Mouse (Mus musculus) frontal cortex, adult 2 months (tissue): ENCODE data around the gene Nploc4. TPM values are rescaled to one million over a fixed set of nuclear protein-coding genes. Genes with fewer than 3 reads are reported as not detected.

Experiments used
- DNase-seq, 2 experiments: peaks; one replicate each; pipeline ENCODE4 v3.0.0; 2022; ENCODE audit warnings: low spot score in 1 of 2; ENCODE audit errors: extremely low spot score in 1 of 2
- polyA plus RNA-seq: library from polyadenylated mRNA; depleted of rRNA; stranded (reverse); fragments of >200 nt; gene quantifications from 2 replicates; pipeline ENCODE4 v1.2.3, GENCODE M21; 2012

Nploc4 gene
- polyA plus RNA-seq, 1 experiment: 60.2 TPM

DNA sequence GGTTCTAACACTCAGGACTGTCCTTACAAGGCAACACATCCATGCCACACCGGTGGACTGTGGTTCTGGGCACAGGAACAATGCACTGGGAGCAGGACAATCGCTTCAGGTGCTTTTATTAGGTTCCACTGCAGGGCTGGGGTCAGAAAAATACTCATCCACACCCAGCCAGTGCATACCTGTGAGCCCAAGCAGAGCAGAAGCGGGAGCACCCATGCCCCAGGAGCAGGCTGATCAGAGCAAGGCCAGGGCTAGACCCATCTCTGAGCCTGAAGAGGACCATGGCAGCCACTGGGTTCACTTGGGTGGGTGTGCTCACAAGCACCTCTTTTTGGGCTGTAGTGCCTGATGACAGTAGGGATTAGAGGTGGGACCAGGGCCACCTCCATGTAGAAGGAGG lies 57.2 kb downstream of the Nploc4 start:
- DNase-seq: no peak

DNA sequence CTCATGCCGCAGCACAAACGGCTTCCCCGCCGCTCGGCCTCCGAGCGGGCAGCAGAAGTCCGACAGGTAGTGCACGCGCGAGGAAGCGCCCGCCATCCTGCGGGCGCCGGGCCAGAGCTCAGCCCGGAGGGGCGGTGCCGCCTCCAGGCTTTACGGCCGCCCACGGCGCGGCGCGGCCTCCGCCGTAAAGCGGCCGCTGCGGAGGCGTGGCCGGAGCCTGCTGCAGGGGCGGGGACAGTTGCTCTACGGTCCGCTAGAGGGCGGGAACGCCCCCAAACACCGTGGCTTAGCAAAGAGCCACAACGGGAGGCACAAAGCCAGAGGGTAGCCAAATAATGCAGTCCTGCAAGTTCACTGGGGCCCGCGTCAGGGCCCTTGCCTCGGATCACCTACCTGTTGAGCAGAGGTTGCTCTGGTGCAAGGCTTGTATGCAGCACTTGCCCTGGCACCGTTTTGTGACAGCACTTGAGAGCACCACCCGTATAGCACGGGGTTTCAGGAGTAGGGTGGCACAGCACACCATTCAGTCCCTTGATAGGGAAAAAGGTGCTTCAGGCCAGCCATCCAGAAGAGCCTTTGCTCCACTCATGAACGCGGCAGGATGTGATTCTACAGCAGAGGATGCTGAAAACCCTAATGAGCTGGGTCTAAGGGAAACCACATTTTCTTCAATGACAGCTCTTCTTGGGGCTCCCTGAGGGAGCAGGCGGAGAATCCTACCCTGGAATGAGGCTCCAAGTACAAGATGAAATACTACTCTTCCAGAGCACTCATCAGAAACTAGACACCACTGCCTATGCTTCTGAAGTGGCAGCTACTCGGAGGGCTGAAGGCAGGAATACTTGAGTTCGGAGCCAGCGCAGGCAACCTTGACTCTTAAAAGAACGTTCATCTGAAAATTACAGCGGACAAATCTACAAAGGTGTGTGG lies 58.6 kb downstream of the Nploc4 start, which contains the start of gene Faap100:
TSS of gene Faap100 (minus strand) at position 154 of the 930 bp plus-strand sequence.
- DNase-seq: peak; percentile 72 to 84

DNA sequence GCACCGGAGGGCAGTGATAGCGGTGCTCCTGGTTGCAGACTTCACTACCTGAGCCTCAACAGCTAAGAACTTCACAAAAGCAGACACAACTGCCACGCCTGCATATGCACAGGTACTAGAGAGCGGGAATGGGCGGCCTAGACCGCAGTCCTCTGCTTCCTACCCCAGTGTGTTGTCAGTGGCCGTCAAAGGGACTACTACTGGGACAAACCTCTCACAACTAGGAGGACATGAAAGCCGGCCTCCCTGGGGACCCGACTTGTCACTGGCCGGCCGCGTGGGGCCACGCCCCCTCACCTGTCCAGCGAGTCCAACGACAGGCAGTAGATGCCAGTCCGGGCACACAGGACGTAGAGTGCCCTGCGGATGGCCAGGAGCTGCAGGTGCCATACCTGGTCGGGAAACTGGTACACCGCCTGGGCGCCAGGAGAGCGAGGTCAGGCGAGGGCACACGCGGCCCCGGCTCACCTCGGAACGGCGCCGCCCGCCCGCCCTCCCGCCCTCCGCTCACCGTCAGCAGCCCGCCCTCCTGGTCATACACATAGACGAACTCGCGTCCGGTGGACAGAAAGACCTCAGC lies 59.4 kb downstream of the Nploc4 start:
- no peak for DNase-seq

DNA sequence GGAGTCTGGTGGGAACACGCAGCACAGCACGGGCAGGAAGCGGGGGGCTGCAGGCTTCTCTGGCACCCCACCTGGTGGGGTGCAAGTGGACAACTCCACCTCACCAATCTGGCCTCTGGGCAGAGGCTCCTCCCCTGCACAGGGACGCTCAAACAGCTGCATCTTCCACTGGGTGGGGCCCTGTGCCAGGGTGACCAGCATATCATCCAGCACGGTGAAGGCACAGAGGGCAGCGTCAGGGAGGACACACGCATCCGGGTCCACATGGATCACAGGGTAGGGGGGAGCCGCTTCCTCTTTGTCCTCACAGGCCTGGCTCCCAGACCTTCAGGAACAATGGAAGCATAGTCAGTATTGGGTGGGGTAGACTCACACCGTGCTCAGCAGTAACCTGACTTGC lies 60.2 kb downstream of the Nploc4 start:
- no peak for DNase-seq

DNA sequence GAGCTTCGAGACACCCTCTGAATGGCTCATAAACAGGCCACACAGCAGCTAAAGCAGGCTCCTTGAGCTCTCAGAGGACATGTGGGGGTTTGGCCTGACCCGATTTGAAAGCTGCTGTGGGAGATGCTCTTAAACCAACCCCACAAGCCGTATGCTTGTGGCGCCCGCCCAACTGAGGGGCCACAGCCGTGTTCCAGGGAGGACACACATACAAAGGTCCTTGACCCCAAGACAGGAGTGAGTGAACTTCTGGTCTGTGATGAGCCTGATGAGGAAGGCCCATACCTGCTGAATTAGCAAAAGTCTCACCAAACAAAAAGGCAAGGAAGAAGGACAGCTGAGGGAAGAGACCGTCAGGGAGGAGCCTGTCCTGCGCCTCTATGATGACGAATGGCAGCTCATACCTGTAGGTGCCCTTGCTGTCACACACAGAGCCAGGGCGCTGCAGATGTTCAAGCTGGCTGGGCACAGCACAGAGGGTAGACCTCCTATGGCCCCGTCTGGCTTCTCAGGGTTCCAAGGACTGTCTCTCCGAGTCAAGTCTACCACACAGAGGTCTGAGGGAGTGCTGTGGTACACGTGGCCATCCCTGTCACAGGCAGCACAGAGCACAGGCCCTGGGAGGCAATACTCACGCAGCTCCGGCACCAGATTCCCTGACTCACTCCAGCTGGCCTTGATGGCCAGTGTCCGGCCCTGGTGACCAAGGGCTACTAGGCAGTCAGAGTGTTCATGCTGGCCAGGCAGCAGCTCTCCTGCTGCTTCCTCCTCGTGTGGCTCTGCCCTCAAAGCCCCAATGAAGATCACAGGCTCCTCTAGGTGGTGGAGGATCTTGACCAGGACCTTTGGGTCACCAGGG lies 61.0 kb downstream of the Nploc4 start:
- no peak for DNase-seq

DNA sequence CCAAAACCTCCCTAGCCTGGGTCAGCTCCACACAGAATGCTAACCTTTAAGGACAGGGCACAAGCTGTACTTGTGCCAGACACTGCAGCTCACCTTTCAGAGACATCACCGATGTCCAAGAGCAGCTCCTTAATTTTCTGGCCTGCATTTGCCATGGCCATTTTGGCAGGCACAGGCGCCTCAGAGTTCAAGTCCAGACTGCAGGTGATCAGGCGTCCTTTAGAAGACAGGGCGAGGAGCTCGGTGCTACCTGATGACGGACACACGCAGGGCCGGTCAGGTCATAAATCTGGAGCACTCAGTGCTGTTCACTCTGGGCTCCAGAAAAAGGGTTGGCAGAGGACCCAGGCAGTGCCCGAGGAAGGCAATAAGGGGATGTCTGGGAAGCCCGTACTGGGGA lies 62.2 kb downstream of the Nploc4 start:
- no peak for DNase-seq

DNA sequence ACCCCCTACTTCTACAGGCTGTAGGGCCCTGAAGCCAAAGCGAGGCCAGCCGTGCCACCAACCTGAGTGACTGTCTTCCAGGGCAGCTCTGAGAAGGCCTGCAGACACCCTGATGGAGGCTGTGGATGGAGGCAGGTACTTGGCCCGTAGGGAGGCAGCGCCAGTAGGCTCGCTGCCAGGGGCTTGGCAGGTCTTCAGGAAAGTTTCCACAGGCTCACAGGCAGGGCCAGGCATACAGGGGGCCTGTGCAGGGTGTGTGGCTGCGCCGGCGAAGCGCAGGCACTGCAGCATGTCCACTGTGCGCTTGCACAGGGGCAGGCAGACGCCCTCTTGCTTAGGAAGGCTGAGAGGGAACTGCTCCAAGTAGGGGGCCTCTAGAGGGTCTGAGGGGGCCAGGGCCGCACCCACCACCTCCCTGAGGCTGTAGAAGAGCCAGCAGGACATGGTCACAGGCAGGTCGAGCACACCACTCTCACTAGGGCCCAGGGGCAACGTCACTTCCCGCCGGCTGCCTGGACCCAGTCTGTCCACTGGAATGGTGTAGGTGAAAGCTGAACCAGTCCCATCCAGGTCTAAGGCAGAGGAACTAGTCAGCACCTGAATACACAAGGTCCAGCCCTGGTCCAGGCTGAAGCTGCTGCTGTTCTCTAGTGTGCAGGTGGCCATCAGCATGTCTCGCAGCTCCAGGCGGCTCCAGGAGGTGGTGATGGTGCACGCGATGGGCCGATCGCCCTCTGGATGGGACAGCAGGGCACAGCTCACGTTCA lies 63.5 kb downstream of the Nploc4 start:
- DNase-seq: no peak

DNA sequence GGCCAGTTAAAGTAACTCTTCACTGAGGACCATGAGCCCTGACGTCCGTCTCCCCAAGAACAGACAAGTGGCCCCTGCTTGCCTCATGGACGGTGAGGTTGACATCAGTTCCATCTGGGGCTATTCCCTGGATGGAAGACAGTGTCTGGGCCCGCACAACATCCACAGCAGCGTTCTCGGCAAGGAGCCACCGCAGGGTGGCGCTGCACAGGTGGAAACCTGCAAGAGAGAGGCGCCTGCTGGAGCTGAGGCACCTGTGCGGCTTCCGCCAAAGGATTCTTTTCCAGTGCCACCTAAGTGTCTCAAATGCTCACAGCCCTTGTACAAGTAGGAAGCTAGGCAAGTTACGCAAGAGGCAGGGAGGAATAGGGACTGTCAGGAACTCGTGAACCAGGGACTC lies 64.5 kb downstream of the Nploc4 start:
- no peak for DNase-seq

DNA sequence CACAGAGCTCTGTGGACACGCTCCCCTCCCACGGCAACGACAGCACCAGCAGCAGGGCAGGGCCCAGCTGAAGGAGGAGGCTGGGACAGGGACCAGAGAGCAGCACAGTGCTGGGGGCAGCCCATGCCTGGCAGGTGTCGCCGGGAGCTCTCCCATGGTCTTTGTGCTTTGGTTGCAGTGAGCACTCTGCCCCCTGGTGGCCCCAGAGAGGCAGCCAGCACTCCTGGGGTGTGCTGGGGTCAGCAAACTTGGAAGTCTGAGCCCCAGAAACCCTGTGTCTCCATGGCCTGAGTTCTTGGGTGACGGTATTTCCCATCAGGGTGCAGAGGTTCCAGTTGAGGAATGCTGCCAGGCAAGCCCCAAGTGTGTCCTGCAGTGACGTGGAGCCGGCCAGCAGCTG lies 67.9 kb downstream of the Nploc4 start:
- DNase-seq: peak in 1 of 2 experiments; percentile 70

DNA sequence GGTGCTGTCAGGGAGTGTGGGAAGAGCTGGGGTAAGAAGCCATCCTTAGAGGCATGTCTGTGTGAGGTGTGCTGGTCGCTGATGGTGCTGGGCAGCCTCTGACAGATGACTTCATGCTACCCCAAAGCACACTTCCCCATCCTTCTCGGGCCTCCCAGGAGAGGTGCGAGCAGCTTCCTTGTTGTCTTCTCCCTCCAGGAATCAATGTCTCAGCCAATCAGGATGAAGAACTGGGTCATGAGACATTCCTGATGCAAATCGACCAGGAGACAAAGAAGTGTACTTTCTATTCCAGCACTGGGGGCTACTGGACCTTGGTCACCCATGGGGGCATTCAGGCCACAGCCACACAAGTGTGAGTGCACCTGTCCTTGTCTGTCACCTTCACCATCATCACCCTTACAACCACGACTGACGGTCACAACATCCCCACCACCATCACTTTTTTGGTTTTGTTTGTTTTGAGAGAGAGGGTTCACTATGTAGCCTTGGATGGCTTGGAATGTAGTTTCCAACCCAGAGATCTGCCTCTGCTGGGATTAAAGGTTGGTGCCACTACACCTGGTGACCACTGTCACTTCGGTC lies 71.0 kb downstream of the Nploc4 start:
- DNase-seq: no peak

DNA sequence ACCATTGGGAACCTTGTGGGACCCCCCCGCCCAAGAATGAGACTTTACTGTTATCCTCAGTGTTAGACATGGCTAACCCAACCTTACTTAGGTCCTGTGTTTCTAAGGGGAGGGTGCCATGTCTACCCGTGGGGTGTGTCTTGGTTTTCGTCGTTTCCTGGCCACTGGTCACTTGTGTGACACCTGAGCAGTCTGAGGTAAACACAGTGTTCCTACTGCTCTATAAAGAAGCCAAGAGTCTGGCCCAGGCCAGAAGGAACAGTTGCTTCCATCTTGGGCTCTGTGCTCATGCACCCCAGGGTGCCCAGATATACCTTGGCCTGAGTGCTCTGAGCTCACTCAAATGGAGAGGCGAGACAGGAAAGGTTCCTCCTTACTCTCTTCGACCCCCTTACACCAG lies 74.6 kb downstream of the Nploc4 start:
- DNase-seq: no peak

DNA sequence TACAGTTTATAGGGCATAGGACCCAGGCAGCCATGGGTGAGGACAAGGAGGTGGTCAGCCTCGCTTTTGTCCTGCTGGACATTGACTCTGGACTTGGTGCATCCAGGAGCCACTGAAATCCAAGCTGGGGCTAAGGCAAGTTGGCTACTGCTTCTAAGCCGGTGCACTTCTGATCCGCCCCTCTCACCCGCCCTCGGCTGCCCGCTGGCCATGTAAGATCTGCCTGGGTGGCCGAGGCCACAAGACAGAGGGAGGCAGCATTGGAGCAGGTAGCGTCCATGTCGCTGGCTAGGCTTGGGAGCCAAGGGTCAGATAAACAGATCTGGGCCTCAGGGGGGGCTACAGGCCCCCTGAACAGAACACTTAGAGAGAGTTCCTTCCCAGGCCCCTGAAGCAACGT lies 76.2 kb downstream of the Nploc4 start, which contains the start of gene Fscn2:
TSS of gene Fscn2 (plus strand) at position 240 of the 400 bp plus-strand sequence.
- DNase-seq: no peak

DNA sequence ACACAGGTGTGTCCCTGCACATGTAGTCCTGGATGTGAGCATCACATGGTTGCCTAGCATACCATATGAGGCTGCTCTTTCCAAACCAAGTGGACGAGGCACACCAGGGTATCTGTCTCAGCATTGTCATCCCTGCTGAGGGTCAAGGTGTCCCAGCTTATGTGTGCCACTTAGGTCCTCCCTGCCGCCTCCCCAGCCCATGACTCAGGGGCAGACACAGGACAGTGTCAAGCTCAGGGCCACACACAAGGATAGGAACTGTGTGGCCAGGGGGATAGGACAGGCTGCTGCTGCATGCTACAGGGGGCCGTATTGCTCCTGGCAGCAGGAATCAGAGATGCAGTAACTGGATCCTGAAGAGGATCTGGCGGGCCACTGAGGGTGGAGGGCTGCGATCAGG lies 76.8 kb downstream of the Nploc4 start:
- DNase-seq: no peak

DNA sequence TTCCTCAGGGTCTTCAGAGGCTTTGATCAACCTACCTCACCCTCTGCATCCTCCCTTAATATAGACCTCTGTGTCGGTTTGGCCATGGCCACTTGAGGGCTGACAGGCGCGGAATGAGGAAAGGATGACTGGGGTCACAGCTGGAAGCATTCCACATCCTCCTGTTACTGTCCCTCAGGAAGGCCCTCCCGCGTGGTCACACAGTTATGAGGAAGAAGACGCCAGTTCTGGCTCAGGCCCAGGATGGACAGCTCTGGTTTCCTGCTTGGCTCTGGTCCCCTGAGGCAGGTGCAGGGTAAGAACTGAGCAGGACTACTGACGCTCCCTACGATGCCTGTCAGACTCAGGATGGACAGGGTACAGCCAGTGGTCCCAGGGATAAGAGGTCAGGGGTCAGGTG lies 77.4 kb downstream of the Nploc4 start:
- no peak for DNase-seq

DNA sequence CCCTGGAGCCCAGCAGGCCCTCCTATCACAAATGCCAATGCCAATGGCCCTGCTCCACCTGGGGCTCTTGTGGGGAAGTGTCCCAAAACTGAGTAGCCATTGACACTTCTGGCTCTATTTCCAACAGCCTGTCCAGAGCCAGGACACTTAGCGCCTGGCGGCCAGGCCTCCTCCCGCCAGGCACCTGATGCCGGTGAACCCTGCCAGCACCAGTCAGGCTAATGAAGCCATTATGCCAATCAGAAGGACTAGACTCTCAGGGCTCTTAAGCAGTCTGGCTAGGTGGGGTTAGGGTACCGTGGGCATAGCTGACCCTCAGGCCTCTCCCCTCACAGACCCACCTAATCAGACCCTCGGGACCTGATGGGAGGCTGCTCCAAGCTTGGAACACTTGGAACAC lies 78.1 kb downstream of the Nploc4 start:
- DNase-seq: no peak

DNA sequence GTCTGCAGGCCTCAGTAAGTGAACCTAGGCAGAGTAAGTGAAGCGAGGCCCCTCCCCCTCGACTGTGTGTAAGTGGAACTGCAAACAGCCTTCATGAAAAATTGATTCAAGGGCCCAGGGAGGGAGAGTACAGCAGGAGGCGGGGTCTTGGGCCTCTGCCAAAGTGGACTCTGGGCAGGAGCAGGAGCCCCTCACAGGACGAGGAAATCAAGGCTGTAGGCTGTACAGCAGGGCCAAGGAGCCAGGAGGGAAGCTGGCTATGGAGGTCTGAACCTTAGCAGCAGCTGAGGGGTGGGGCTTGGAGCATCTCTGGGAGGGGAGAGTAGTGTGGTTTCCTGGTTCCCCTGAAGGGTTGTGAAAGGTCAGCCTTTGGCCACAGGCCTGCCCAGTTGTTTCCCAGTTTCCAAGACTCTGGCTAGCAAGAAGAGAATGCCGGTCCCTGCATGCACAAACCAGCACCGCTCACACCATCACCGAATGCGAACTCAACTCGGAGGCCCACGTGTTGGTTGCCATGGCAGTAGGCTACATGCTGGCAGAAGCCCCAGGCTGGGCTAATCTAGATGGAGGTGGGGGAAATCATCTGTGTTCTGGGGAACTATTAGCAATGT lies 79.6 kb downstream of the Nploc4 start:
- DNase-seq: peak; percentile 68 to 84

DNA sequence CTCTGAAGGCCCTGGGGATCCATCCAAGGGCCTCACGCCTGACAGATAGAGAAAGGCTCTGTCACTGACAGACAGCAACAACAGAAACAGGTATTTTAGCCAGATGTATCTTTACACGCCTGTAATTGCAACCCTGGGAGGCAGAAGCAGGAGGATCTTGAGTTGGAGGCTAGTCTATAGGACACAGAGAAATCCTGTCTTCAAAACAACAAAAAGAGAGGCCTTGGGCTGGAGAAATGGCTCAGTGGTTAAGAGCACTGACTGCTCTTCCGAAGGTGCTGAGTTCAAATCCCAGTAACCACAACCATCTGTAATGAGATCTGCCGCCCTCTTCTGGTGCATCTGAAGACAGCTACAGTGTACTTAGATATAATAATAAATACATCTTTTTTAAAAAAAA lies 80.6 kb downstream of the Nploc4 start:
- DNase-seq: no peak

DNA sequence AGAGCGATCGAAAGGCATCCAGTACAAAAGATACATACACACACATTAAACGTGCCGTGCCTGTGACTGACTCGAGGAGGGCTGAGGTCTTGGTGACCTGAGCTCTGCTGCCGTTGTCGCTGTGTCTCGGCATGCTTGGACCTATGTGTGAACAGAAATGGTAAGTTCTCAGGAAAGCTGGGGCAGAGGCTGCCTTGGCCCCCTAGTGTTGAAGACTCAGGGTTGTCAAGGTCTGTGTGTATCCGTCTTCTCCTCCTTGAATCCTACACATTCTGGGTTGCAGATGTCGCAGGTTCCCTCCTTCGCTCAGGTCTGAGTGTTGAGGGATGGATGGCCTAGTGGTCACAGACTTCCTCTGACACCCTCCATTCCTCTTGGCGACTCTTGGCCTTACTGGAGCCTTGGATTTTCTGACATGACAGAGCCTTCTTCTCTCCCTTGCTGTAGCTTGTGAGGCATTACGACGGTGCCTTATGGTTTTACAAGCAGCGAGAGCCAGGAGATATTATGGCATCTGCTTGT lies 81.1 kb downstream of the Nploc4 start:
- DNase-seq: no peak

DNA sequence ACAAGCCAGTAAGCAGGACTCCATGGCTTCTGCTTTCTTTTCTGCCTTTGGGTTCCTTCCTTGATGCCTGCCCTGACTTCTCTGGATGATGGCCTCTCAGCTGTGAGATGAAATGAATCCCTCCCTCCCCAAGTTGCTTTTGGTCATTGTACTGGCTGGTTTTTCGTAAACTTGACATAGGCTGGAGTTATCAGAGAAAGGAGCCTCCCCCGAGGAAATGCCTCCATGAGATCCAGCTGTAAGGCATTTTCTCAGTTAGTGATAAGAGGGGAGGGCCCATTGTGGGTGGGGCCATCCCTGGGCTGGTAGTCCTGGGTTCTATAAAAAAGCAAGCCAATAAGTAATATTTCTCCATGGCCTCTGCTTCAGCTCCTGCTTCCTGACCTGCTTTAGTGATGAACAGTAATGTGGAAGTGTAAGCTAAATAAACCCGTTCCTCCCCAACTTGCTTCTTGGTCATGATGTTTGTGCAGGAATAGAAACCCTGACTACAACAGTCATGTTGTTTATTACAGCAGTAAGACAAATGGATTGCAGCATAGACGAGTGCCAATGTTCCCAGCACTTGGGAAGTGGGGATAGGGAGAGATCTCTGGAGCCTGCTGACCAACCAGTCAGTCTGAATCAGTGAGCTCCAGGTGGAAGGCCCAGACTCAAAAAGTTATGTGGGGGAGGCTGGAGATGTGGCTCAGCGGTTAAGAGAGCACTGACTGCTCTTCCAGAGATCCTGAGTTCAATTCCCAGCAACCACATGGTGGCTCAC lies 82.0 kb downstream of the Nploc4 start:
- DNase-seq: no peak
